13 mouse cellular contexts compared by ENCODE assay signal in genomic region chr13:29744188-29744587, GRCm38 (mm10).
DNase-seq lines count a peak whose midpoint lies in the region; ATAC-seq lines count a peak whose summit lies in the region.
"Had no signal": no experiment of that assay in that cellular context is flagged by ENCODE, and none has a peak within 500 bp of the region (broad histone marks: within the 10 kb centered on the region; RNA-seq: fewer than 3 reads in every experiment).

No protein-coding gene starts in this region.

- H3K9ac ChIP-seq in heart, embryonic 16.5 days (ENCODE audit: low read length): no peak overlapping the region
- no peak overlapping the region for H3K9ac ChIP-seq in heart, embryonic 12.5 days
- H3K9ac ChIP-seq in midbrain, embryonic 11.5 days (ENCODE audit: low read length): no peak overlapping the region
- H3K9ac ChIP-seq in midbrain, embryonic 13.5 days (replicated peaks): no peak overlapping the region
- H3K9ac ChIP-seq in lung, embryonic 15.5 days: no peak overlapping the region
- H3K9ac ChIP-seq: forebrain, embryonic 15.5 days had no signal

- WGBS in heart, embryonic 16.5 days: 68% methylated on average over 3 of the region's 3 CpGs
- 64% methylated on average over 3 of the region's 3 CpGs for WGBS in heart, embryonic 12.5 days
- WGBS in midbrain, embryonic 11.5 days: 86% methylated on average over 3 of the region's 3 CpGs
- 83% methylated on average over 3 of the region's 3 CpGs for WGBS in midbrain, embryonic 13.5 days
- 59% methylated on average over 3 of the region's 3 CpGs for WGBS in lung, embryonic 15.5 days

- no peaks in the 10 kb centered on the region for H3K9me3 ChIP-seq in heart, embryonic 16.5 days (replicated peaks; ENCODE audit: control insufficient read depth, low read length)
- H3K9me3 ChIP-seq in heart, embryonic 12.5 days (replicated peaks): no peaks in the 10 kb centered on the region
- no peaks in the 10 kb centered on the region for H3K9me3 ChIP-seq in midbrain, embryonic 11.5 days (ENCODE audit: control insufficient read depth, low read length)
- H3K9me3 ChIP-seq in midbrain, embryonic 13.5 days: no peaks in the 10 kb centered on the region
- no peaks in the 10 kb centered on the region for H3K9me3 ChIP-seq in lung, embryonic 15.5 days
- H3K9me3 ChIP-seq: embryonic facial prominence, embryonic 10.5 days; forebrain, embryonic 15.5 days had no signal

- H3K4me3 ChIP-seq in heart, embryonic 16.5 days (ENCODE audit: low read length): no peak overlapping the region
- no peak overlapping the region for H3K4me3 ChIP-seq in heart, embryonic 12.5 days
- no peak overlapping the region for H3K4me3 ChIP-seq in midbrain, embryonic 11.5 days (ENCODE audit: low read depth, low read length)
- H3K4me3 ChIP-seq in midbrain, embryonic 13.5 days (replicated peaks): no peak overlapping the region
- no peak overlapping the region for H3K4me3 ChIP-seq in lung, embryonic 15.5 days
- H3K4me3 ChIP-seq: embryonic facial prominence, embryonic 10.5 days; forebrain, embryonic 15.5 days had no signal

- peak overlapping the region; percentile 26; the same call in 1 of the 2 replicates for H3K27ac ChIP-seq in heart, embryonic 16.5 days (ENCODE audit: low read length)
- no peak overlapping the region for H3K27ac ChIP-seq in heart, embryonic 12.5 days (ENCODE audit: poor library complexity, severe bottlenecking)
- H3K27ac ChIP-seq in midbrain, embryonic 11.5 days (ENCODE audit: low read depth, low read length): no peak overlapping the region
- no peak overlapping the region for H3K27ac ChIP-seq in midbrain, embryonic 13.5 days
- H3K27ac ChIP-seq in lung, embryonic 15.5 days: no peak overlapping the region; the same call in 1 of the 2 replicates
- H3K27ac ChIP-seq: embryonic facial prominence, embryonic 10.5 days; forebrain, embryonic 15.5 days; hindbrain, postnatal 0 days had no signal

- H3K36me3 ChIP-seq in heart, embryonic 16.5 days (ENCODE audit: control insufficient read depth, insufficient read depth): no peaks in the 10 kb centered on the region
- no peaks in the 10 kb centered on the region for H3K36me3 ChIP-seq in heart, embryonic 12.5 days
- H3K36me3 ChIP-seq in midbrain, embryonic 11.5 days (ENCODE audit: control insufficient read depth, insufficient read depth, low read length): no peaks in the 10 kb centered on the region
- no peaks in the 10 kb centered on the region for H3K36me3 ChIP-seq in midbrain, embryonic 13.5 days
- no peaks in the 10 kb centered on the region for H3K36me3 ChIP-seq in lung, embryonic 15.5 days
- H3K36me3 ChIP-seq: embryonic facial prominence, embryonic 10.5 days; forebrain, embryonic 15.5 days had no signal

- peaks cover 6% of the 10 kb centered on the region for H3K4me1 ChIP-seq in heart, embryonic 16.5 days (ENCODE audit: control insufficient read depth, insufficient read depth, low read length)
- peaks cover 21% of the 10 kb centered on the region for H3K4me1 ChIP-seq in heart, embryonic 12.5 days (replicated peaks)
- H3K4me1 ChIP-seq in midbrain, embryonic 11.5 days (ENCODE audit: control insufficient read depth, insufficient read depth, low read length): no peaks in the 10 kb centered on the region
- peaks cover 9% of the 10 kb centered on the region; the same call in 1 of the 2 replicates for H3K4me1 ChIP-seq in midbrain, embryonic 13.5 days (replicated peaks)
- peaks cover 14% of the 10 kb centered on the region for H3K4me1 ChIP-seq in lung, embryonic 15.5 days

- ATAC-seq in heart, embryonic 16.5 days (replicated peaks; ENCODE audit: extremely low read depth, insufficient read depth, low FRiP score): no peak
- no peak for ATAC-seq in heart, embryonic 12.5 days (ENCODE audit: insufficient number of reproducible peaks, low FRiP score)
- no peak for ATAC-seq in midbrain, embryonic 11.5 days (ENCODE audit: low FRiP score)
- ATAC-seq in midbrain, embryonic 13.5 days: no peak
- ATAC-seq in lung, embryonic 15.5 days (ENCODE audit: borderline replicate concordance, extremely low read depth, low FRiP score, low TSS enrichment): peak; percentile 28; the same call in 1 of the 2 replicates
- ATAC-seq: forebrain, embryonic 15.5 days; hindbrain, postnatal 0 days had no signal

- H3K27me3 ChIP-seq in heart, embryonic 16.5 days (ENCODE audit: control insufficient read depth, insufficient read depth, low read length): no peaks in the 10 kb centered on the region
- no peaks in the 10 kb centered on the region for H3K27me3 ChIP-seq in heart, embryonic 12.5 days (replicated peaks)
- H3K27me3 ChIP-seq in midbrain, embryonic 11.5 days (ENCODE audit: control insufficient read depth, insufficient read depth, low read length): no peaks in the 10 kb centered on the region
- H3K27me3 ChIP-seq in midbrain, embryonic 13.5 days: no peaks in the 10 kb centered on the region
- H3K27me3 ChIP-seq in lung, embryonic 15.5 days: no peaks in the 10 kb centered on the region
- H3K27me3 ChIP-seq: forebrain, embryonic 15.5 days had no signal

- no peak overlapping the region for H3K4me2 ChIP-seq in heart, embryonic 16.5 days (ENCODE audit: low read depth, low read length)
- no peak overlapping the region for H3K4me2 ChIP-seq in heart, embryonic 12.5 days
- H3K4me2 ChIP-seq in midbrain, embryonic 11.5 days: no peak overlapping the region
- no peak overlapping the region for H3K4me2 ChIP-seq in midbrain, embryonic 13.5 days (replicated peaks)
- no peak overlapping the region for H3K4me2 ChIP-seq in lung, embryonic 15.5 days
- H3K4me2 ChIP-seq: forebrain, embryonic 15.5 days had no signal

- peak; percentile 71 for DNase-seq in midbrain, embryonic 11.5 days (ENCODE audit: low spot score, missing footprints)
- DNase-seq in thymus, postnatal 4 days: peak; percentile 48
- DNase-seq in Muller cell, postnatal 12 days (ENCODE audit: inconsistent ontology term): no peak
- DNase-seq in spleen, postnatal 14 days (ENCODE audit: low spot score in 2 of 2): no peak
- DNase-seq: adrenal gland, postnatal 14 days; cerebellum, adult 11 months had no signal

Comparison
In these comparisons a context has a peak if more than half of its experiments do, and no peak if none do; other contexts are left out.
1. DNase-seq: peak in midbrain, embryonic 11.5 days (single experiment) and thymus, postnatal 4 days (single experiment); none in Muller cell, postnatal 12 days (single experiment) and spleen, postnatal 14 days (0 of 2).